Comparison of ENCODE assay signal across 11 mouse cellular contexts in genomic region chr8:47363271-47363670, GRCm38 (mm10).
DNase-seq lines count a peak whose midpoint lies in the region; ATAC-seq and TF ChIP-seq lines count a peak whose summit lies in the region.
"Had no signal": no experiment of that assay in that cellular context is flagged by ENCODE, and none has a peak within 500 bp of the region (broad histone marks: within the 10 kb centered on the region; RNA-seq: fewer than 3 reads in every experiment).

No protein-coding gene starts in this region.

- 0 out of 2 replicates have a peak, but pooled peaks have one; percentile 50 for ATAC-seq in forebrain, embryonic 15.5 days (replicated peaks)
- 0 out of 2 replicates have a peak, but pooled peaks have one; percentile 36 for ATAC-seq in kidney, postnatal 0 days (replicated peaks; ENCODE audit: low FRiP score, low read depth)
- peak; percentile 95 for ATAC-seq in megakaryocyte progenitor cell, adult 5-6 weeks (replicated peaks; ENCODE audit: poor library complexity)
- ATAC-seq: midbrain, embryonic 15.5 days had no signal

- 43% methylated on average over 8 of the region's 8 CpGs for WGBS in forebrain, embryonic 15.5 days
- WGBS in forebrain, embryonic 10.5 days: 68% methylated on average over 8 of the region's 8 CpGs
- WGBS in kidney, postnatal 0 days: 16% methylated on average over 8 of the region's 8 CpGs

- H3K9me3 ChIP-seq in forebrain, embryonic 15.5 days: no peaks in the 10 kb centered on the region
- H3K9me3 ChIP-seq in forebrain, embryonic 10.5 days: no peaks in the 10 kb centered on the region
- no peaks in the 10 kb centered on the region for H3K9me3 ChIP-seq in kidney, postnatal 0 days (replicated peaks; ENCODE audit: low read length)
- H3K9me3 ChIP-seq: midbrain, embryonic 15.5 days had no signal

- TF ChIP-seq CTCF in kidney, postnatal 0 days (IDR thresholded peaks at IDR 0.05; ENCODE audit: low read depth): no peak

- H3K4me3 ChIP-seq in forebrain, embryonic 15.5 days: no peak overlapping the region
- H3K4me3 ChIP-seq in forebrain, embryonic 10.5 days: no peak overlapping the region
- H3K4me3 ChIP-seq in kidney, postnatal 0 days (replicated peaks; ENCODE audit: low read depth, low read length): no peak overlapping the region
- H3K4me3 ChIP-seq: midbrain, embryonic 15.5 days had no signal

- H3K4me2 ChIP-seq in forebrain, embryonic 15.5 days (replicated peaks): no peak overlapping the region
- H3K4me2 ChIP-seq in kidney, postnatal 0 days (ENCODE audit: low read length): no peak overlapping the region
- H3K4me2 ChIP-seq: midbrain, embryonic 15.5 days had no signal

- H3K27ac ChIP-seq in forebrain, embryonic 15.5 days (replicated peaks): no peak overlapping the region; the same call in 1 of the 2 replicates
- H3K27ac ChIP-seq in forebrain, embryonic 10.5 days: no peak overlapping the region
- no peak overlapping the region for H3K27ac ChIP-seq in kidney, postnatal 0 days
- H3K27ac ChIP-seq: midbrain, embryonic 15.5 days had no signal

- no peaks in the 10 kb centered on the region for H3K36me3 ChIP-seq in forebrain, embryonic 15.5 days
- H3K36me3 ChIP-seq in forebrain, embryonic 10.5 days (replicated peaks): no peaks in the 10 kb centered on the region
- no peaks in the 10 kb centered on the region for H3K36me3 ChIP-seq in kidney, postnatal 0 days (ENCODE audit: insufficient read depth, low read length)
- H3K36me3 ChIP-seq: midbrain, embryonic 15.5 days had no signal

- H3K27me3 ChIP-seq in forebrain, embryonic 15.5 days: no peaks in the 10 kb centered on the region
- H3K27me3 ChIP-seq in forebrain, embryonic 10.5 days (ENCODE audit: poor library complexity, severe bottlenecking): no peaks in the 10 kb centered on the region
- H3K27me3 ChIP-seq in kidney, postnatal 0 days (ENCODE audit: insufficient read depth, low read length): no peaks in the 10 kb centered on the region
- H3K27me3 ChIP-seq: midbrain, embryonic 15.5 days had no signal

- peaks cover 17% of the 10 kb centered on the region for H3K4me1 ChIP-seq in forebrain, embryonic 15.5 days
- peaks cover 8% of the 10 kb centered on the region; the same call in 1 of the 2 replicates for H3K4me1 ChIP-seq in forebrain, embryonic 10.5 days
- H3K4me1 ChIP-seq in kidney, postnatal 0 days (replicated peaks; ENCODE audit: insufficient read depth, low read length): no peaks in the 10 kb centered on the region
- H3K4me1 ChIP-seq: midbrain, embryonic 15.5 days had no signal

- H3K9ac ChIP-seq in forebrain, embryonic 15.5 days (replicated peaks): no peak overlapping the region
- no peak overlapping the region for H3K9ac ChIP-seq in kidney, postnatal 0 days (ENCODE audit: low read depth, low read length)
- H3K9ac ChIP-seq: midbrain, embryonic 15.5 days had no signal

- DNase-seq in forebrain, embryonic 10.5 days (ENCODE audit: extremely low spot score, low spot score): no peak
- DNase-seq in heart, adult 8-10 months (ENCODE audit: low spot score): peak; percentile 55
- peak; percentile 76 for DNase-seq in kidney, postnatal 0 days (ENCODE audit: low spot score)
- no peak for DNase-seq in urinary bladder, adult 2 months (ENCODE audit: low spot score)
- no peak for DNase-seq in gastrocnemius, postnatal 10 days
- DNase-seq in frontal cortex, postnatal 25 days (ENCODE audit: low spot score in 2 of 2): no peak
- DNase-seq: B cell, adult 2 months; cerebellum, adult 9-11 months had no signal

Comparison
In these comparisons a context has a peak if more than half of its experiments do, and no peak if none do; other contexts are left out.
1. ATAC-seq: peak in every context shown above with its lines; median percentile 95 in megakaryocyte progenitor cell, adult 5-6 weeks; 50 in forebrain, embryonic 15.5 days; 36 in kidney, postnatal 0 days.
2. DNase-seq: peak in heart, adult 8-10 months (single experiment) and kidney, postnatal 0 days (single experiment); none in forebrain, embryonic 10.5 days (single experiment), urinary bladder, adult 2 months (single experiment), gastrocnemius, postnatal 10 days (single experiment) and frontal cortex, postnatal 25 days (0 of 2).